Mouse (Mus musculus): Measurements from ENCODE around the gene Retreg1. TPM values are rescaled to one million over a fixed set of nuclear protein-coding genes. Genes with fewer than 3 reads are reported as not detected.

The Retreg1 gene
- polyA plus RNA-seq, 1 experiment from 2014 or later: 10.1 TPM

- 49% methylated on average over 4 of the region's 4 CpGs for WGBS (ENCODE audit: insufficient replicate concordance)
- H3K36me3 ChIP-seq (ENCODE audit: control insufficient read depth, insufficient read depth): no peaks in the 10 kb centered on the region
- no peaks in the 10 kb centered on the region for H3K27me3 ChIP-seq (ENCODE audit: control insufficient read depth, insufficient read depth, low read depth, low read length)
- H3K4me2 ChIP-seq (ENCODE audit: low read depth, low read length): no peak overlapping the region
- no peak for ATAC-seq (ENCODE audit: low read depth)
- no peaks in the 10 kb centered on the region for H3K4me1 ChIP-seq (ENCODE audit: control insufficient read depth, low read depth, low read length)
- no peak overlapping the region for H3K9ac ChIP-seq (ENCODE audit: low read depth, low read length)
- no peak overlapping the region for H3K27ac ChIP-seq (ENCODE audit: low read length)
- H3K4me3 ChIP-seq (ENCODE audit: low read depth, low read length): no peak overlapping the region
- H3K9me3 ChIP-seq (replicated peaks; ENCODE audit: control insufficient read depth, low read length): no peaks in the 10 kb centered on the region
Observed at GRCm38 (mm10) chr15:25882002-25882401, 39.0 kb downstream of the Retreg1 start.

GRCm38 (mm10) chr15:25884416-25884958 is 41.5 kb downstream of the Retreg1 start:
- Histone ChIP-seq H3K4me2 (ENCODE audit: low read depth, low read length) (no peak overlapping the region), H3K9ac (ENCODE audit: low read depth, low read length) (no peak overlapping the region), H3K9me3 (replicated peaks; ENCODE audit: control insufficient read depth, low read length) (no peaks in the 10 kb centered on the region), H3K4me1 (ENCODE audit: control insufficient read depth, low read depth, low read length) (no peaks in the 10 kb centered on the region), H3K36me3 (ENCODE audit: control insufficient read depth, insufficient read depth) (no peaks in the 10 kb centered on the region), H3K27me3 (ENCODE audit: control insufficient read depth, insufficient read depth, low read depth, low read length) (no peaks in the 10 kb centered on the region), H3K27ac (ENCODE audit: low read length) (no peak overlapping the region), H3K4me3 (ENCODE audit: low read depth, low read length) (no peak overlapping the region)
- no peak for ATAC-seq (ENCODE audit: low read depth)
- WGBS (ENCODE audit: insufficient replicate concordance): 59% methylated on average over 14 of the region's 14 CpGs

- Histone ChIP-seq H3K4me1 (ENCODE audit: control insufficient read depth, low read depth, low read length) (no peaks in the 10 kb centered on the region), H3K4me2 (ENCODE audit: low read depth, low read length) (no peak overlapping the region), H3K27me3 (ENCODE audit: control insufficient read depth, insufficient read depth, low read depth, low read length) (no peaks in the 10 kb centered on the region), H3K27ac (ENCODE audit: low read length) (no peak overlapping the region), H3K9ac (ENCODE audit: low read depth, low read length) (no peak overlapping the region), H3K36me3 (ENCODE audit: control insufficient read depth, insufficient read depth) (no peaks in the 10 kb centered on the region), H3K4me3 (ENCODE audit: low read depth, low read length) (no peak overlapping the region), H3K9me3 (replicated peaks; ENCODE audit: control insufficient read depth, low read length) (no peaks in the 10 kb centered on the region)
- WGBS (ENCODE audit: insufficient replicate concordance): 62% methylated on average over 6 of the region's 6 CpGs
- ATAC-seq (ENCODE audit: low read depth): no peak
Observed at GRCm38 (mm10) chr15:25886581-25887011, 43.6 kb downstream of the Retreg1 start.

- no peaks in the 10 kb centered on the region for H3K9me3 ChIP-seq (replicated peaks; ENCODE audit: control insufficient read depth, low read length)
- no peak for ATAC-seq (ENCODE audit: low read depth)
- H3K9ac ChIP-seq (ENCODE audit: low read depth, low read length): no peak overlapping the region
- H3K4me3 ChIP-seq (ENCODE audit: low read depth, low read length): no peak overlapping the region
- no peak overlapping the region for H3K4me2 ChIP-seq (ENCODE audit: low read depth, low read length)
- WGBS (ENCODE audit: insufficient replicate concordance): 71% methylated on average over 5 of the region's 5 CpGs
- H3K36me3 ChIP-seq (ENCODE audit: control insufficient read depth, insufficient read depth): no peaks in the 10 kb centered on the region
- no peaks in the 10 kb centered on the region for H3K27me3 ChIP-seq (ENCODE audit: control insufficient read depth, insufficient read depth, low read depth, low read length)
- H3K27ac ChIP-seq (ENCODE audit: low read length): no peak overlapping the region
- no peaks in the 10 kb centered on the region for H3K4me1 ChIP-seq (ENCODE audit: control insufficient read depth, low read depth, low read length)
Observed at GRCm38 (mm10) chr15:25889927-25890326, 46.9 kb downstream of the Retreg1 start.

GRCm38 (mm10) chr15:25891556-25891955 is 48.6 kb downstream of the Retreg1 start:
- Histone ChIP-seq H3K4me3 (ENCODE audit: low read depth, low read length) (no peak overlapping the region), H3K9me3 (replicated peaks; ENCODE audit: control insufficient read depth, low read length) (no peaks in the 10 kb centered on the region), H3K4me2 (ENCODE audit: low read depth, low read length) (no peak overlapping the region), H3K27ac (ENCODE audit: low read length) (0 out of 2 replicates have a peak overlapping the region, but pooled peaks have one; percentile 5), H3K27me3 (ENCODE audit: control insufficient read depth, insufficient read depth, low read depth, low read length) (no peaks in the 10 kb centered on the region), H3K36me3 (ENCODE audit: control insufficient read depth, insufficient read depth) (no peaks in the 10 kb centered on the region), H3K9ac (ENCODE audit: low read depth, low read length) (no peak overlapping the region), H3K4me1 (ENCODE audit: control insufficient read depth, low read depth, low read length) (no peaks in the 10 kb centered on the region)
- 18% methylated on average over 11 of the region's 11 CpGs for WGBS (ENCODE audit: insufficient replicate concordance)
- ATAC-seq (ENCODE audit: low read depth): peak; percentile 41

GRCm38 (mm10) chr15:25893327-25893726 is 50.3 kb downstream of the Retreg1 start:
- Histone ChIP-seq H3K27me3 (ENCODE audit: control insufficient read depth, insufficient read depth, low read depth, low read length) (no peaks in the 10 kb centered on the region), H3K4me1 (ENCODE audit: control insufficient read depth, low read depth, low read length) (no peaks in the 10 kb centered on the region), H3K36me3 (ENCODE audit: control insufficient read depth, insufficient read depth) (no peaks in the 10 kb centered on the region), H3K9me3 (replicated peaks; ENCODE audit: control insufficient read depth, low read length) (no peaks in the 10 kb centered on the region), H3K9ac (ENCODE audit: low read depth, low read length) (no peak overlapping the region), H3K27ac (ENCODE audit: low read length) (no peak overlapping the region), H3K4me3 (ENCODE audit: low read depth, low read length) (no peak overlapping the region), H3K4me2 (ENCODE audit: low read depth, low read length) (no peak overlapping the region)
- no peak for ATAC-seq (ENCODE audit: low read depth)
- 35% methylated on average over 2 of the region's 2 CpGs for WGBS (ENCODE audit: insufficient replicate concordance)

GRCm38 (mm10) chr15:25896783-25897182 is 53.8 kb downstream of the Retreg1 start:
- no peaks in the 10 kb centered on the region for H3K27me3 ChIP-seq (ENCODE audit: control insufficient read depth, insufficient read depth, low read depth, low read length)
- H3K4me3 ChIP-seq (ENCODE audit: low read depth, low read length): no peak overlapping the region
- no peak overlapping the region for H3K9ac ChIP-seq (ENCODE audit: low read depth, low read length)
- H3K27ac ChIP-seq (ENCODE audit: low read length): no peak overlapping the region
- H3K36me3 ChIP-seq (ENCODE audit: control insufficient read depth, insufficient read depth): no peaks in the 10 kb centered on the region
- WGBS (ENCODE audit: insufficient replicate concordance): 51% methylated on average over 4 of the region's 4 CpGs
- no peaks in the 10 kb centered on the region for H3K4me1 ChIP-seq (ENCODE audit: control insufficient read depth, low read depth, low read length)
- no peak for ATAC-seq (ENCODE audit: low read depth)
- H3K9me3 ChIP-seq (replicated peaks; ENCODE audit: control insufficient read depth, low read length): no peaks in the 10 kb centered on the region
- no peak overlapping the region for H3K4me2 ChIP-seq (ENCODE audit: low read depth, low read length)

- Histone ChIP-seq H3K9me3 (replicated peaks; ENCODE audit: control insufficient read depth, low read length) (no peaks in the 10 kb centered on the region), H3K36me3 (ENCODE audit: control insufficient read depth, insufficient read depth) (no peaks in the 10 kb centered on the region), H3K27ac (ENCODE audit: low read length) (no peak overlapping the region), H3K9ac (ENCODE audit: low read depth, low read length) (no peak overlapping the region), H3K4me2 (ENCODE audit: low read depth, low read length) (no peak overlapping the region), H3K4me3 (ENCODE audit: low read depth, low read length) (no peak overlapping the region), H3K27me3 (ENCODE audit: control insufficient read depth, insufficient read depth, low read depth, low read length) (no peaks in the 10 kb centered on the region), H3K4me1 (ENCODE audit: control insufficient read depth, low read depth, low read length) (no peaks in the 10 kb centered on the region)
- no peak for ATAC-seq (ENCODE audit: low read depth)
- WGBS (ENCODE audit: insufficient replicate concordance): 41% methylated on average over 12 of the region's 12 CpGs
Observed at GRCm38 (mm10) chr15:25897617-25898016, 54.6 kb downstream of the Retreg1 start.

- no peaks in the 10 kb centered on the region for H3K9me3 ChIP-seq (replicated peaks; ENCODE audit: control insufficient read depth, low read length)
Observed at GRCm38 (mm10) chr15:25899021-25899420, 56.0 kb downstream of the Retreg1 start.

More at GRCm38 (mm10) chr15:25899021-25899420, 56.0 kb downstream of the Retreg1 start:
- Histone ChIP-seq H3K27me3 (ENCODE audit: control insufficient read depth, insufficient read depth, low read depth, low read length) (no peaks in the 10 kb centered on the region), H3K27ac (ENCODE audit: low read length) (no peak overlapping the region), H3K4me3 (ENCODE audit: low read depth, low read length) (no peak overlapping the region), H3K9ac (ENCODE audit: low read depth, low read length) (no peak overlapping the region), H3K4me1 (ENCODE audit: control insufficient read depth, low read depth, low read length) (no peaks in the 10 kb centered on the region), H3K4me2 (ENCODE audit: low read depth, low read length) (no peak overlapping the region), H3K36me3 (ENCODE audit: control insufficient read depth, insufficient read depth) (no peaks in the 10 kb centered on the region)
- no peak for ATAC-seq (ENCODE audit: low read depth)
- WGBS (ENCODE audit: insufficient replicate concordance): 63% methylated on average over 5 of the region's 5 CpGs

All from liver, embryonic 16.5 days (tissue).